Mouse (Mus musculus): Measurements from ENCODE around the gene Anp32e. TPM values are rescaled to one million over a fixed set of nuclear protein-coding genes. Genes with fewer than 3 reads are reported as not detected.
"Not testable (repeated sequence)": the region's sequence is repeated elsewhere in the genome, so short reads cannot be mapped to it uniquely, and the experiment has no call there.

Anp32e gene
- total RNA-seq, 1 experiment from 2014 or later: 94.0 TPM

- no peak for DNase-seq
Measured at GRCm38 (mm10) chr3:95903753-95904502, 25.1 kb upstream of the Anp32e start.

GRCm38 (mm10) chr3:95904568-95904967, 24.5 kb upstream of the Anp32e start, which contains the start of gene Car14:
Car14 (minus strand) TSS chr3:95904691.
- DNase-seq: no peak

GRCm38 (mm10) chr3:95905146-95905939, 23.7 kb upstream of the Anp32e start:
- no peak for DNase-seq

- peak; percentile 53 for DNase-seq
Measured at GRCm38 (mm10) chr3:95905940-95906492, 23.0 kb upstream of the Anp32e start.

GRCm38 (mm10) chr3:95906860-95907259, 22.2 kb upstream of the Anp32e start:
- peak; percentile 47 for DNase-seq

- no peak for DNase-seq
Measured at GRCm38 (mm10) chr3:95907613-95908012, 21.4 kb upstream of the Anp32e start.

GRCm38 (mm10) chr3:95914706-95915105, 14.3 kb upstream of the Anp32e start:
- DNase-seq: no peak

GRCm38 (mm10) chr3:95916760-95917159, 12.3 kb upstream of the Anp32e start:
- DNase-seq: no peak

GRCm38 (mm10) chr3:95920532-95920931, 8.5 kb upstream of the Anp32e start:
- not testable (repeated sequence) for DNase-seq

GRCm38 (mm10) chr3:95923429-95923828, 5.6 kb upstream of the Anp32e start:
- not testable (repeated sequence) for DNase-seq

- no peak for DNase-seq
Measured at GRCm38 (mm10) chr3:95924185-95924584, 4.9 kb upstream of the Anp32e start.

GRCm38 (mm10) chr3:95925087-95925486, 4.0 kb upstream of the Anp32e start:
- DNase-seq: no peak

GRCm38 (mm10) chr3:95928261-95928657, 787 bp upstream of the Anp32e start:
- no peak for DNase-seq

- peak; percentile 60 for DNase-seq
Measured at GRCm38 (mm10) chr3:95929581-95930470, 780 bp downstream of the Anp32e start.

GRCm38 (mm10) chr3:95930471-95930789, 1.4 kb downstream of the Anp32e start:
- DNase-seq: no peak

GRCm38 (mm10) chr3:95931471-95931870, 2.4 kb downstream of the Anp32e start:
- no peak for DNase-seq

GRCm38 (mm10) chr3:95932157-95932556, 3.1 kb downstream of the Anp32e start:
- DNase-seq: no peak

- no peak for DNase-seq
Measured at GRCm38 (mm10) chr3:95932566-95932965, 3.5 kb downstream of the Anp32e start.

GRCm38 (mm10) chr3:95933111-95933750, 4.2 kb downstream of the Anp32e start:
- DNase-seq: no peak

- DNase-seq: no peak
Measured at GRCm38 (mm10) chr3:95934448-95934847, 5.4 kb downstream of the Anp32e start.

GRCm38 (mm10) chr3:95938217-95938616, 9.2 kb downstream of the Anp32e start:
- peak; percentile 37 for DNase-seq

- DNase-seq: no peak
Measured at GRCm38 (mm10) chr3:95938835-95939234, 9.8 kb downstream of the Anp32e start.

Measured in adrenal gland, postnatal 25 days (tissue).